Mouse (Mus musculus) left cerebral cortex, adult 11 months (tissue): ENCODE results near the gene Msrb3.
A peak's percentile ranks its signal among the peaks of the same experiment; 100 is the strongest.

ENCODE experiments used
- DNase-seq: peaks from one replicate; pipeline ENCODE4 v3.0.0; 2022; ENCODE audit warnings: low spot score

Msrb3 gene

GRCm38 (mm10) chr10:120748156-120748555, 150.7 kb downstream of the Msrb3 start:
- DNase-seq = no peak

DNA sequence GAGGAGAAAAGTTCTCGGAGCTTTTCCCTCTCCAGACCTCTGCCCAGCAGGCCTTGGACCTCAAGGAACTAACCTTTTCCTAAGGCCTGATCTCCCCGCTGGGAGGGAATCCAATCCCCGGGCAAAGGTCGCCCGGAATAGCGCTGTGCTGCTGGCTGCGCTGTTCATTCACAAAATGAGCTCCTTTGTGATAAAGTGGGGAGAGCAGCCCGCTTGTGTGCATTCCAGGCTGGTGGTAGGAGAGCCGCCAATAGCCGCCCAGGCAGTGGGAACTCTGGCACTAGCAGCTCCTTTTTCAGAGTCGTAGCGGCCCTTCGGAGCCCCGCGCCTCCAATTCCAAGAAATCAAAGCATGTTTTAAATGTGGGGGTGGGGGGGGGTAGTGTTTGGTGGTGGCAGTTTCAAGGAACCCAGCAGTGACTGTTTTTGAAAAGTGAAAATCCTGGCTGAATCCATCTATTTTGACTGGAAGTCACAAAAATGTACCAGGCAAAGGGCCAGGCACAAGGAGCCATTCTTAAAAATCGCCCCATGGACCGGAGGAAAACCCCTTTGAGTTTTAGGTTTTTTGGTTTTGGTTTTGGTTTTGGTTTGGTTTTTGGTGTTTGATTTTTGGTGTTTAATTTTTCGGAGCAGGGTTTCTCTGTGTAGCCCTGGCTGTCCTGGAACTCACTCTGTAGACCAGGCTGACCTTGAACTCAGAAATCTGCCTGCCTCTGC, 153.6 kb downstream of the Msrb3 start:
- peak; percentile 4 for DNase-seq

DNA sequence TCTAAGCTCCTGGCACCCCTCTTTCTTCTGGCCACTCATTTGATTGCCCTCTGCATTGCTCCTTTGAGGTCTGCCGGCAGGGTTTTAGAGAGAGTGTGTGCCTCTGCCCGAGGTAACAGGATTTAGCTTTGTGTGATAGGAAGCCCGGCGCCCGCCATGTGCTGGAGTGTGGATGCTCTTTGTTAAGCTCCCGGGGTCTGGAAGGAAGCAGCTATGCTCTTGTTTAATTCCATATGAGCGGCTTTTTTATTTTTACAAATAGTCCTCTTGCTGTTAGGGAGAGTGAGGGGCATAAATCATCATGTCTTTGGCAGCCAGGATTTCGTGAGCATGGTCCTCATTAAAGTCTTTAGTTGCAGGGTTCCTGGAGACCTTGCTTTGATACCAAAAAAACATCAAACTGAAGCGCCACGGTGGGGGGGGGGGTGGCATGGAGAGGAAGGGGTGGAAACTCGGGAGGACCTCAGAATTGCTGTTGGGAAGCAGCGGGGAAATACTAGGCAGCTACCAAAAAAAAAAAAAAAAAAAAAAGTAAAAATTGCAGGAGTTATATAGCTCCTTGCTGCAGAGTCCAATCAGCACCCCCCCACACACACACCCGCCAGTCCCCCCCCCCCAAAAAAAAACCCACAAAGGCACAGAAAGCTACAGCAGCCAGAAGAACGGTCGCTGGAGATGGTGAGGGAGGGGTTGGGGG, 154.3 kb downstream of the Msrb3 start:
- no peak for DNase-seq

DNA sequence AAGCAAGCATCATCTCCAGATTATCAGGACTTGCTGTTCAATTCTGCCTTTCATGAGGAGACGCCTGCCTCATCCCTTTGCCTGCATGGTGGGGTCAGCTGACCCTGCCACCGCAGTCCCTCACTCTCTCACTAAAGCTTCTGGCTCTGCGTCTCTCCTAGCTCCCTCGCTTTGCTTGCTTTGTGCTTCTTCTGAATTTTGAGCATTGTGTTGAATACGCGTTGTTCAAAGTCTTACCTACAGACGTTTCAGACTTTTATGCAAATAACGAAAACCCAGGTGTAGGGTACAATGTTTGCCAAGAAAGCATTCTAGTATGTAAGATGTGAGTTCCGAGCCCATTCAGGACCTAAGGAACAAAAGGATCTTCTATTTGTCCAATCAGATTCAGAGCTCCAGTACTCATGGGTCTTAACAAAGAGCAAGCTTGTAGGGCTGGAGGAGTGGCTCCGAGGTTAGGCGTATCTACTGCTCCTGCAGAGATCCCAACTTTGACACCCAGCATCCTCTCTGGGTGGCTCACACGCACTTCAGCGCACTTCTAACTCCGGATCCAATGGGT, 162.3 kb downstream of the Msrb3 start:
- DNase-seq = no peak

DNA sequence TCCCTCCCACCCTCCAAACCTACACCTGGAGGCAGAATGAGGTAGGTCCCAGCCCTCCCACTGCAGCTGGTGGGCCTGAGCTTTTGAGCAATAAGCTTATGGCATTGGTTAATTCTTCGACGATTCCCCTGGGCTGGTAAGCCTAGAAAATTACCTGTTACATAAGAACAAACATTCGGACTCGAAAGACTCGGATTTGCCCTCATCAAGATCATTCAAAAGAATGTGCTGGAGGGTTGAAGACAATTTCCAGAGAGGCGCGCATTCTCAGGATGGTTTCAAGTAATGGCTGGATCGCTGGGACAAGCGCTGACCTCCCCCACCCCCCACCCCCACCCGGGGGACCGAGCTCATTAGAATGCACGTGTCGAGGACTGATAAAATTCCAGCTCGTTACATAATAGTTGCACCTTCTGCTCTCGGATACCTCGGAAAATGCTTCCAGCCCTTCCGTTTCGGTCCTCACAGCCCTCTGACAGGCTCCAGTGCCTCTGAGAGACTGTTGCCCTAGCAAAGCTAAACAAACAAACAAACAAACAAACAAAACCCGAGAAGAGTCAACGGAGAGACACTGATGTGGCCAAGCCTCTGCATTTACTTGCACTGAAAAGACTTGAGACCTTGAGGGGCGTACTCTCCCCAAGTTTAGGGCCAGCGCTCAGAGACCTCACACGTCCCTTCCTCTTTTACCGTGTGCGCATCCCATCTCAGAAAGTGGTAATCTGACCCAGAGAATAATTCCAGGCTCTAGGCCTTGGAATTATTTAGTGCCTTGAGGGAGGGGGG, 163.0 kb downstream of the Msrb3 start:
- no peak for DNase-seq

GRCm38 (mm10) chr10:120734364-120734763, 164.5 kb downstream of the Msrb3 start:
- no peak for DNase-seq
